Mouse (Mus musculus) bone marrow macrophage, adult 2 months (primary cell): Measurements from ENCODE around the gene Tsen54.

Experiments
- CTCF ChIP-seq: IDR thresholded peaks from 2 replicates; pipeline ENCODE4 v1.5.1; 2012; ENCODE audit warnings: low read depth, mild to moderate bottlenecking, low read length, moderate library complexity
- POLR2A ChIP-seq: IDR thresholded peaks from 2 replicates; pipeline ENCODE4 v1.6.1; 2012; ENCODE audit warnings: mild to moderate bottlenecking, low read depth, low read length, borderline replicate concordance

- no peak for TF ChIP-seq CTCF
- TF ChIP-seq POLR2A = no peak
Observed at GRCm38 (mm10) chr11:115805005-115805404, 9.5 kb upstream of the Tsen54 start.
